ENCODE assay signal across 10 mouse cellular contexts in the genomic region with DNA sequence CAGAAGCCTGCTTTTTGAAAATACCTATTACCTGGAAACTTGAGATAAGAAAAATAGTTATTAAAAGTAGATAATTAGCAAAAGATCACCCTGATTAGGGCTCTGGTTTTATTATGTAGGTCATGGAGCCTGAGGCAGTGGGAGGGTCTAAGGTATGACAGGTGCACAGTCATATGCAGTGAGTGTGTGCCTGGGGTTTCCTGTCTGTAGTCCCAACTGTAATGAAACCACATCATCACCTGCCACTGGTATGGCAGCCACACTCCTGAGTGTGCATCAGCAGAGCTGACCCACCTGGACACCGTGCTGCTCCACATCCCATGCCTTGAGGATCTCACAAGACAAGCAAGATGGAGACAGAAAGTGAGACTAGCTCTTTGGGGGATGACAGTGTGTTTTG. TPM values are rescaled to one million over a fixed set of nuclear protein-coding genes. Genes with fewer than 3 reads are reported as not detected.
DNase-seq lines count a peak whose midpoint lies in the region; ATAC-seq and TF ChIP-seq lines count a peak whose summit lies in the region.
"Had no signal": no experiment of that assay in that cellular context is flagged by ENCODE, and none has a peak within 500 bp of the region (broad histone marks: within the 10 kb centered on the region; RNA-seq: fewer than 3 reads in every experiment).

A gene (plus strand): TSS at position 351 of the 400 bp plus-strand sequence.

- H3K9me3 ChIP-seq in forebrain, embryonic 16.5 days (ENCODE audit: control insufficient read depth, low read length) = no peaks in the 10 kb centered on the region
- peaks cover 4% of the 10 kb centered on the region; the same call in 1 of the 2 replicates for H3K9me3 ChIP-seq in forebrain, embryonic 10.5 days
- no peaks in the 10 kb centered on the region for H3K9me3 ChIP-seq in lung, embryonic 14.5 days (ENCODE audit: low read depth, low read length)
- no peaks in the 10 kb centered on the region; the same call in 1 of the 2 replicates for H3K9me3 ChIP-seq in stomach, embryonic 14.5 days (ENCODE audit: control insufficient read depth, low read depth, low read length)
- H3K9me3 ChIP-seq: liver, embryonic 13.5 days had no signal

- H3K4me3 ChIP-seq in forebrain, embryonic 16.5 days (replicated peaks; ENCODE audit: low read length) = no peak within 1 kb of the TSS
- no peak within 1 kb of the TSS for H3K4me3 ChIP-seq in forebrain, embryonic 10.5 days
- H3K4me3 ChIP-seq in lung, embryonic 14.5 days (ENCODE audit: low read depth, low read length) = no peak within 1 kb of the TSS
- no peak within 1 kb of the TSS for H3K4me3 ChIP-seq in lung, adult 2 months (replicated peaks; ENCODE audit: extremely low read depth, low read depth, low read length)
- H3K4me3 ChIP-seq in stomach, embryonic 14.5 days (ENCODE audit: low read depth, low read length) = no peak within 1 kb of the TSS
- H3K4me3 ChIP-seq: liver, embryonic 13.5 days had no signal

- H3K27me3 ChIP-seq in forebrain, embryonic 16.5 days (replicated peaks; ENCODE audit: control insufficient read depth, insufficient read depth, low read length) = no peaks in the 10 kb centered on the region
- H3K27me3 ChIP-seq in forebrain, embryonic 10.5 days (ENCODE audit: poor library complexity, severe bottlenecking) = no peaks in the 10 kb centered on the region
- H3K27me3 ChIP-seq in lung, embryonic 14.5 days (ENCODE audit: insufficient read depth, low read length) = no peaks in the 10 kb centered on the region
- H3K27me3 ChIP-seq in stomach, embryonic 14.5 days (ENCODE audit: control insufficient read depth, insufficient read depth, low read length) = no peaks in the 10 kb centered on the region
- H3K27me3 ChIP-seq: liver, embryonic 13.5 days had no signal

- no peak within 1 kb of the TSS for H3K4me2 ChIP-seq in forebrain, embryonic 16.5 days (ENCODE audit: low read length)
- peak within 1 kb of the TSS; percentile 12; the same call in 1 of the 2 replicates for H3K4me2 ChIP-seq in lung, embryonic 14.5 days
- peak within 1 kb of the TSS; percentile 18; the same call in 1 of the 2 replicates for H3K4me2 ChIP-seq in stomach, embryonic 14.5 days (replicated peaks; ENCODE audit: low read depth, low read length)
- H3K4me2 ChIP-seq: liver, embryonic 13.5 days had no signal

- WGBS in forebrain, embryonic 16.5 days = 94% methylated on average over 1 of the region's 1 CpGs
- WGBS in forebrain, embryonic 10.5 days = 93% methylated on average over 1 of the region's 1 CpGs
- 87% methylated on average over 1 of the region's 1 CpGs for WGBS in lung, embryonic 14.5 days
- 79% methylated on average over 1 of the region's 1 CpGs for WGBS in lung, adult 2 months
- WGBS in stomach, embryonic 14.5 days = 83% methylated on average over 1 of the region's 1 CpGs

- TF ChIP-seq POLR2A in lung, adult 2 months (IDR thresholded peaks at IDR 0.05; ENCODE audit: borderline replicate concordance, extremely low read depth, low read depth, low read length) = no peak

- intact Hi-C loops in heart, postnatal 36 days (cut with DNase I) = no loop called here

- H3K27ac ChIP-seq in forebrain, embryonic 16.5 days (ENCODE audit: low read length) = no peak within 1 kb of the TSS
- H3K27ac ChIP-seq in forebrain, embryonic 10.5 days = no peak within 1 kb of the TSS
- peak within 1 kb of the TSS; percentile 33; the same call in 1 of the 2 replicates for H3K27ac ChIP-seq in lung, embryonic 14.5 days (ENCODE audit: low read depth)
- peak within 1 kb of the TSS; percentile 52; the same call in 1 of the 2 replicates for H3K27ac ChIP-seq in stomach, embryonic 14.5 days (ENCODE audit: low read length)
- H3K27ac ChIP-seq: liver, embryonic 13.5 days had no signal

- DNase-seq in forebrain, embryonic 10.5 days (ENCODE audit: extremely low spot score, low spot score) = no peak
- DNase-seq in lung, embryonic 14.5 days = no peak
- no peak for DNase-seq in lung, adult 2 months
- DNase-seq in heart, postnatal 36 days = no peak
- no peak for DNase-seq in embryo, embryonic 9.5 days (ENCODE audit: extremely low spot score)
- DNase-seq in urinary bladder, postnatal 10 days (ENCODE audit: low spot score) = no peak
- DNase-seq: B cell, adult 2 months; liver, embryonic 13.5 days had no signal

- no peak for ATAC-seq in forebrain, embryonic 16.5 days
- peak; percentile 47; the same call in 1 of the 2 replicates for ATAC-seq in lung, embryonic 14.5 days (ENCODE audit: insufficient read depth)
- ATAC-seq in stomach, embryonic 14.5 days (ENCODE audit: insufficient number of reproducible peaks, insufficient read depth, low FRiP score, low read depth) = no peak

- no peak for TF ChIP-seq CTCF in lung, embryonic 14.5 days (IDR thresholded peaks at IDR 0.05; ENCODE audit: low read depth)
- TF ChIP-seq CTCF in lung, adult 2 months (IDR thresholded peaks at IDR 0.05; ENCODE audit: insufficient read depth, low read length) = no peak

- H3K4me1 ChIP-seq in forebrain, embryonic 16.5 days (replicated peaks; ENCODE audit: control insufficient read depth, insufficient read depth, low read length) = no peaks in the 10 kb centered on the region
- H3K4me1 ChIP-seq in forebrain, embryonic 10.5 days = no peaks in the 10 kb centered on the region
- peaks cover 8% of the 10 kb centered on the region; the same call in 1 of the 2 replicates for H3K4me1 ChIP-seq in lung, embryonic 14.5 days (ENCODE audit: insufficient read depth)
- H3K4me1 ChIP-seq in lung, adult 2 months (ENCODE audit: control insufficient read depth, insufficient read depth, low read length) = peaks cover 4% of the 10 kb centered on the region
- 0 out of 2 replicates have a peak, but pooled peaks cover 3% of the 10 kb centered on the region for H3K4me1 ChIP-seq in stomach, embryonic 14.5 days (ENCODE audit: control insufficient read depth, insufficient read depth, low read length)

- H3K36me3 ChIP-seq in forebrain, embryonic 16.5 days (ENCODE audit: control insufficient read depth, insufficient read depth) = no peaks in the 10 kb centered on the region
- no peaks in the 10 kb centered on the region for H3K36me3 ChIP-seq in forebrain, embryonic 10.5 days (replicated peaks)
- no peaks in the 10 kb centered on the region for H3K36me3 ChIP-seq in lung, embryonic 14.5 days (ENCODE audit: insufficient read depth)
- no peaks in the 10 kb centered on the region for H3K36me3 ChIP-seq in stomach, embryonic 14.5 days (ENCODE audit: control insufficient read depth, insufficient read depth, low read length)
- H3K36me3 ChIP-seq: liver, embryonic 13.5 days had no signal

- no peak within 1 kb of the TSS for H3K9ac ChIP-seq in forebrain, embryonic 16.5 days (replicated peaks; ENCODE audit: low read depth, low read length)
- H3K9ac ChIP-seq in lung, embryonic 14.5 days = no peak within 1 kb of the TSS
- no peak within 1 kb of the TSS for H3K9ac ChIP-seq in stomach, embryonic 14.5 days (replicated peaks; ENCODE audit: low read depth, low read length)
- H3K9ac ChIP-seq: liver, embryonic 13.5 days had no signal

RNA-seq across cellular contexts. Expression of the gene that starts here (rescaled TPM):
- polyA plus RNA-seq in forebrain, embryonic 16.5 days (2015; fragmentation: Nextera tagmentation; extraction: Ambion mirVana) = 11.4 and 12.0 TPM in 2 replicates
- 3.6 and 4.5 TPM in 2 replicates for polyA plus RNA-seq in forebrain, embryonic 10.5 days (2016; fragmentation: Nextera tagmentation; extraction: Ambion mirVana)
- 7.5 and 7.7 TPM in 2 replicates for polyA plus RNA-seq in lung, embryonic 14.5 days (2014; fragmentation: Nextera tagmentation; extraction: Ambion mirVana)
- polyA plus RNA-seq in lung, adult 2 months (2012; rRNA removed) = 4.3 and 9.2 TPM in 2 replicates
- 10 to 100 TPM; 14.4 to 23.7 TPM for total RNA-seq in heart, postnatal 36 days (2021)
- polyA plus RNA-seq in stomach, embryonic 14.5 days (2014; fragmentation: Nextera tagmentation; extraction: Ambion mirVana) = 15.0 and 15.5 TPM in 2 replicates

Comparison
In these comparisons a context has a peak if more than half of its experiments do, and no peak if none do; other contexts are left out.
1. H3K27ac ChIP-seq: peak in lung, embryonic 14.5 days (single experiment) and stomach, embryonic 14.5 days (single experiment); none in forebrain, embryonic 16.5 days (single experiment) and forebrain, embryonic 10.5 days (single experiment).